Mouse (Mus musculus) liver, adult 2 months (tissue): ENCODE results near the gene Gm20532.

Experiments
- CTCF ChIP-seq: fragments of 200-500 bp; IDR thresholded peaks from 2 replicates; pipeline ENCODE4 v1.5.1; 2011; ENCODE audit warnings: low read depth, low read length, control low read depth
- POLR2A ChIP-seq: fragments of 200-500 bp; IDR thresholded peaks from 2 replicates; pipeline ENCODE4 v1.6.1; 2011; ENCODE audit warnings: low read length, control low read depth; ENCODE audit not compliant: insufficient read depth; ENCODE audit errors: extremely low read depth

DNA sequence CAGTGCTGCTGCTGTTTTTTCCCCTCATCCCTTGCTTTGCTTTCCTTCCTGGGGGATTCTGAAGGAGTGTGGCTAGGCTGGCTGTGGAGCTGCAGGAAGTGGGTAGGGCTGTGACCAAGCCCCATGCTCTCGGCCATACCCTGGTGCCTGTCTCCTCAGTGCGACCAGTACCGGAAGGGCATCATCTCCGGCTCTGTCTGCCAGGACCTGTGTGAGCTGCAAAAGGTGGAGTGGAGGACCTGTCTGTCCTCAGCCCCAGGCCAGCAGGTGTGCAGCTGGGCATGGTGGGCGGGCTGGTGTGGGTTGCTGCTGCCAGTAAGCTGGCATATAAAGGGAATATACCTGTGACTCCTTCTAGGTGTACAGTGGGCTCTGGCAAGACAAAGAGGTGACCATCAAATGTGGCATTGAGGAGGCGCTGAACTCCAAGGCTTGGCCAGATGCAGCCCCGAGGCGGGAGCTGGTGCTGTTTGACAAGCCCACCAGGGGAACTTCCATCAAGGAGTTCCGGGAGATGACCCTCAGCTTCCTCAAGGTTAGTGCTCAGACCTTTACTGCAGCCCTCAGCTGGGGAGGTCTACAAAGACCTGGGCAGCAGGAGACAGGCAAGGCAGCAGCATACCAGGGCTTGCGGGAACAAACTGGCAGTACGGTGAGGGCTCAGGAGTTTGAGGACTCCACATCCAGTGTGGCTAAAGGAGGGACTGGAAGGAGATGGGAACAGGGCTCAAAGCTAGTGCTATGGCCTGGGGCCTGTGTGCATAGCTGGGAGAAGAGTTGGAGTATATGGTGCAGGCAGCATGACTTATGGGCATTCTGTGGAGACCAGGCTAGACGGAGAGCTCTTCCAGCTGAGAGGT is 48.4 kb downstream of the Gm20532 start:
- TF ChIP-seq POLR2A (no peak), CTCF (no peak)
